Mouse (Mus musculus) heart, postnatal 0 days (tissue): ENCODE data around the gene Nrg3.

Experiments
- CTCF ChIP-seq: IDR thresholded peaks from 2 replicates; pipeline ENCODE4 v1.5.1; 2016; ENCODE audit warnings: antibody characterized with exemption, control low read depth, low read depth
- EP300 ChIP-seq: IDR thresholded peaks from 2 replicates; pipeline ENCODE4 v1.6.1; 2016; ENCODE audit warnings: antibody characterized with exemption, low read depth

DNA sequence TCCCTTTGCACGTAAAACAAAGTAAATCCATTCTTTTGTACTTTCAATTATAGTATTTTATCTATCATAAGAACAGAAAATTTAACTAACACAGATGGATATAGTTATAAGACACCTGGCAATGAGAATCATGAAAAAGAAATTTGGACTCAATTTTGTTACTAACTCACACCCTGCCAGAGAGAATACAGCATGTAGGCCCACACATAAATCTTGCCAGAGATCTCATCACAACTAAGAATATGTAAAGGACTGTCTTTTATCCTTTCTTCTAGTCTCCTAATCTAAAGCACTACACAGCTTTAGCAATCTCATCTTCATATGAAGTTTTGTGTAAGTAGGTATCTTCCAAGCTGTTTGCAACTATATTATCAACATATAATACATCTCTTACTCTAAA, 904.7 kb downstream of the Nrg3 start:
- TF ChIP-seq CTCF (no peak), EP300 (no peak)
